Mouse (Mus musculus) cerebellum, adult 2 months (tissue): Measurements from ENCODE around the gene Spata16. TPM values are rescaled to one million over a fixed set of nuclear protein-coding genes. Genes with fewer than 3 reads are reported as not detected.

Experiments used
- DNase-seq, 2 experiments: peaks; one replicate each; pipeline ENCODE4 v3.0.0; 2021
- H3K27ac ChIP-seq: fragments of 200-500 bp; 2 replicates; pipeline ENCODE4 v1.5.1; 2012; ENCODE audit warnings: low read length, control low read depth, inconsistent platforms; ENCODE audit not compliant: insufficient read depth
- H3K27me3 ChIP-seq: fragments of 200-500 bp; 2 replicates; pipeline ENCODE4 v1.6.1; 2012; ENCODE audit warnings: inconsistent platforms, mild to moderate bottlenecking, low read length, moderate library complexity; ENCODE audit not compliant: control insufficient read depth, insufficient read depth
- H3K4me1 ChIP-seq: fragments of 200-500 bp; 2 replicates; pipeline ENCODE4 v1.6.1; 2011; ENCODE audit warnings: low read length; ENCODE audit not compliant: control insufficient read depth, insufficient read depth
- H3K4me3 ChIP-seq: fragments of 200-500 bp; replicated peaks from 2 replicates; pipeline ENCODE3; 2011; ENCODE audit warnings: mild to moderate bottlenecking, low read depth, low read length, control low read depth; ENCODE audit not compliant: insufficient read depth
- CTCF ChIP-seq: fragments of 200-500 bp; IDR thresholded peaks from 2 replicates; pipeline ENCODE4 v1.5.1; 2011; ENCODE audit warnings: low read depth, mild to moderate bottlenecking, control low read depth, low read length, moderate library complexity, borderline replicate concordance; ENCODE audit not compliant: insufficient read depth
- POLR2A ChIP-seq: fragments of 200-500 bp; IDR thresholded peaks from 2 replicates; pipeline ENCODE4 v1.6.1; 2011; ENCODE audit warnings: low read length, control low read depth, borderline replicate concordance; ENCODE audit not compliant: insufficient read depth
- WGBS: fragments of 180-500 bp; shearing (Covaris S2); methylation state at CpG from one replicate; pipeline ENCODE4 v1.1.7; 2018; 5-methylcytosine and 5-hydroxymethylcytosine counted together
- polyA plus RNA-seq: library from polyadenylated mRNA; depleted of rRNA; stranded (reverse); fragments of >200 nt; gene quantifications from 2 replicates; pipeline ENCODE4 v1.2.3, GENCODE M21; 2012; rRNA removed

Gene Spata16
- not detected in 2 replicates for polyA plus RNA-seq

- Histone ChIP-seq H3K4me1 (no peaks in the 10 kb centered on the region), H3K27ac (no peak within 1 kb of the TSS), H3K4me3 (no peak within 1 kb of the TSS), H3K27me3 (no peaks in the 10 kb centered on the region; the same call in 1 of the 2 replicates)
- WGBS, result 72% methylated on average over 11 of the region's 11 CpGs
- no peak for TF ChIP-seq CTCF
- TF ChIP-seq POLR2A, result no peak
- no peak for DNase-seq
These were observed at the start of gene Spata16 for GRCm38 (mm10) chr3:26637402-26637801. Gene Spata16 (plus strand): TSS chr3:26637620.

- DNase-seq, result no peak
- H3K4me3 ChIP-seq, result no peak overlapping the region
- H3K27me3 ChIP-seq, result no peaks in the 10 kb centered on the region
- TF ChIP-seq POLR2A, result no peak
- no peak for TF ChIP-seq CTCF
- WGBS, result 93% methylated on average over 1 of the region's 1 CpGs
- H3K27ac ChIP-seq, result no peak overlapping the region
- no peaks in the 10 kb centered on the region for H3K4me1 ChIP-seq
These were observed 32.6 kb upstream of the Spata16 start for GRCm38 (mm10) chr3:26604861-26605260.

- Histone ChIP-seq H3K4me3 (no peak overlapping the region), H3K27ac (no peak overlapping the region), H3K4me1 (no peaks in the 10 kb centered on the region), H3K27me3 (no peaks in the 10 kb centered on the region)
- WGBS, result 89% methylated on average over 5 of the region's 5 CpGs
- no peak for DNase-seq
- TF ChIP-seq POLR2A, result no peak
- no peak for TF ChIP-seq CTCF
These were observed 28.9 kb upstream of the Spata16 start for GRCm38 (mm10) chr3:26608531-26608930.

- no peak for DNase-seq
- Histone ChIP-seq H3K4me1 (no peaks in the 10 kb centered on the region), H3K27ac (no peak overlapping the region), H3K4me3 (no peak overlapping the region), H3K27me3 (no peaks in the 10 kb centered on the region; the same call in 1 of the 2 replicates)
- 58% methylated on average over 9 of the region's 9 CpGs for WGBS
- TF ChIP-seq CTCF, result no peak
- TF ChIP-seq POLR2A, result no peak
These were observed 1.8 kb downstream of the Spata16 start for GRCm38 (mm10) chr3:26639214-26639613.

GRCm38 (mm10) chr3:26639851-26640250 lies 2.4 kb downstream of the Spata16 start:
- no peak overlapping the region for H3K27ac ChIP-seq
- DNase-seq, result no peak
- H3K4me3 ChIP-seq, result no peak overlapping the region
- no peaks in the 10 kb centered on the region; the same call in 1 of the 2 replicates for H3K27me3 ChIP-seq
- no peaks in the 10 kb centered on the region for H3K4me1 ChIP-seq
- TF ChIP-seq CTCF (no peak), POLR2A (no peak)
- WGBS, result 57% methylated on average over 8 of the region's 8 CpGs

- no peak overlapping the region for H3K27ac ChIP-seq
- 22% methylated on average over 8 of the region's 8 CpGs for WGBS
- H3K4me3 ChIP-seq, result no peak overlapping the region
These were observed 3.1 kb downstream of the Spata16 start for GRCm38 (mm10) chr3:26640321-26641075.

GRCm38 (mm10) chr3:26641351-26642249 lies 4.2 kb downstream of the Spata16 start:
- DNase-seq, result no peak
- TF ChIP-seq CTCF, result no peak
- no peak for TF ChIP-seq POLR2A
- Histone ChIP-seq H3K27me3 (no peaks in the 10 kb centered on the region; the same call in 1 of the 2 replicates), H3K4me3 (no peak overlapping the region), H3K27ac (no peak overlapping the region), H3K4me1 (no peaks in the 10 kb centered on the region)
- WGBS, result 24% methylated on average over 15 of the region's 15 CpGs

More at GRCm38 (mm10) chr3:26640321-26641075, 3.1 kb downstream of the Spata16 start:
- H3K27me3 ChIP-seq, result no peaks in the 10 kb centered on the region; the same call in 1 of the 2 replicates
- H3K4me1 ChIP-seq, result no peaks in the 10 kb centered on the region
- TF ChIP-seq POLR2A (no peak), CTCF (no peak)
- no peak for DNase-seq
